Mouse (Mus musculus): ENCODE measurements at regions not wholly inside any gene's neighbourhood (a gene's known extent, or its start where the extent isn't known, plus 50 kb on each side); places are given as distances from the start of the nearest gene placed in this dataset.
A peak's percentile ranks its signal among the peaks of the same experiment; 100 is the strongest.
"Not testable (repeated sequence)": the region's sequence is repeated elsewhere in the genome, so short reads cannot be mapped to it uniquely, and the experiment has no call there.

- DNase-seq (ENCODE audit: extremely low spot score, low spot score), result no peak
Observed at GRCm38 (mm10) chr12:27978257-27978931, 573.8 kb downstream of the Dcdc2c start.

- no peak for DNase-seq (ENCODE audit: extremely low spot score, low spot score)
Observed at GRCm38 (mm10) chr12:27977548-27978256, 574.5 kb downstream of the Dcdc2c start.

GRCm38 (mm10) chr12:27962908-27963307 lies 589.3 kb downstream of the Dcdc2c start:
- no peak for DNase-seq (ENCODE audit: extremely low spot score, low spot score)

- DNase-seq (ENCODE audit: extremely low spot score, low spot score), result no peak
Observed at GRCm38 (mm10) chr12:27960064-27960463, 592.1 kb downstream of the Dcdc2c start.

GRCm38 (mm10) chr12:27947646-27948045 lies 604.6 kb downstream of the Dcdc2c start:
- no peak for DNase-seq (ENCODE audit: extremely low spot score, low spot score)

GRCm38 (mm10) chr12:27946866-27947459 lies 604.6 kb upstream of the Sox11 start:
- peak; percentile 50 for DNase-seq (ENCODE audit: extremely low spot score, low spot score)

DNA sequence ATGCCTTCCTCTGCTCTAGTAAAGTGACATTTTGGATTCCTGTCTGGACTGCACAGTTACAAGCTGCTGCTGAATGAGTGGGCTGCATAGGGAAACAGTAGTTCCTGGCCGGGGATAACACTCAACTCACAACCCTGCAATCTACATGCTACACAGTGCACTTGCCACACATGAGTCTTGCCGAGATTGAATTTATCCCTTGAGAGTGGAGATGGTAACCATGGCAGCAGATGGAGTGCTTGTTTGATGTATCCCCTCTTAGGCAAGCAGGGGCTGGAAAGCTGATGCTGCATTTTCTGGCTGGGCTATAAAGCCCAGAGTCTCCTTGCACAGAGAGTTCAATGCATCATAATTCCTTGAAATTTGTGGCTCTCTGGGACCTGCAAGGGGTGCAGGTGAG lies 603.0 kb upstream of the Sox11 start:
- no peak for DNase-seq (ENCODE audit: extremely low spot score, low spot score)

DNA sequence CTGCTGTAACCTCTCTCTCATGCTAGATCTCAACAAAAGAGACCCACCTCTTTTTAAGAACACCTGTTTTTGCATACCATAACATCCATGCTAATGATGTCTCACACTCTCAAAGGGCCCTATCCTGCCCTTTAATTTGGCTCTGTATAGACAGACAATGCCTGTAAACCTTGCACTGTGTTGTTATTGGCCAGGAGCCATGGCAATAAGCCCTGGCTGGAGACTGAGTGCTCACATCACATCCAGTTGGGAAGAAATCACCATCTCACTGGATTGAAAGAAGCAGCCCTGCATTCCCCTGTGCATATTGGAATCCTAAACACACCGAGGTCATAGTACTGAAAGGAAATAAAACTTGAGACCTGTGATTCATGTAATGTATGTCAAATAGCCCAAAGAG lies 598.7 kb upstream of the Sox11 start:
- no peak for DNase-seq (ENCODE audit: extremely low spot score, low spot score)

- DNase-seq (ENCODE audit: extremely low spot score, low spot score), result peak; percentile 54
Observed at GRCm38 (mm10) chr12:27932382-27933140, 590.2 kb upstream of the Sox11 start.

DNA sequence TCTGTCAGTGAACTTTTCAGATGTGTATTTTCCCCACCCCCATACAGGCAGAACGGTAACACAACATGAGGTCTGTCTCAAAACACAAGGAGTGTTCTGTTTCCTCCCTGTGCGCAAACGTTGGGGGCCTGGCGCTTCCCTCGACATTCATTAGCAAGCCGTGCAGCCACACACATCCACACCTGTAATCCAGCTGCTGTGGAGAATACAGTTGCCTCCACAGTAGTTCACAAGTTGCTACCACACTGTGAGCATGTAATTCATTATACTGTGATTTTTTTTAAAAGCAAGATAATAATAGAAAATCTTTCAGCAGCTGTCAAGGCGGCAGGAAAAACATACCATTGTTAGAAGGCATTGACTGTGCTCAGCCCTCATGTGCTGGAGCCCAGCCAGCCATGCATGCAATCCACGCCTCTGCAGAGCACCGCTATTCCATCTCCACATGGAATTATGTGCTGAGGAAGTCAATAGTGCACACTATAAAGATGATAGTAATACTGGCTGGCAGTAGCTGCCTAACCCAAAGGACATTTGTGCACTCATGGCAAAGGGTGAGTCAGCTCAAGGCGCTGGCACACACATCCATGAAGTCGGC lies 586.1 kb upstream of the Sox11 start:
- DNase-seq (ENCODE audit: extremely low spot score, low spot score), result no peak

- no peak for DNase-seq (ENCODE audit: extremely low spot score, low spot score)
Observed at GRCm38 (mm10) chr12:27926730-27927129, 584.4 kb upstream of the Sox11 start.

DNA sequence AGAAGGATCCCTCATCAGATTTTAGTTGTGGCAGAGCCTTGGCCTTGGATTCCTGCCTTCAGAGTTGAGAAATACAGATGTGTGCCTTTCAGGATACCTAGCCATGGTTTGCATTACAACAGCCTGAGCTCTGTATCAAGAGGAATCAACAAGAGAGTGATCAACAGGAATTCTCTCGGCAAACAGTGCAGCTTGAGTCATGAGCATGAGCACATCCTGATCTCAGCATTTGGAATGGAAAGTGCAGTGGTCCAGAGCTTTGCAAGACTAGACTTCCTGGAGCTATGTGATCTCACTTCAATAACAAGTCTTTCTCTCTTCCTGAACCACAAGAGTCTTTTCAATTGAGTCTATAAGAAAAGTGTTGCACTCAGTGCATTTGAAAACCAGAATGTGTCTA lies 578.2 kb upstream of the Sox11 start:
- DNase-seq (ENCODE audit: extremely low spot score, low spot score), result no peak

DNA sequence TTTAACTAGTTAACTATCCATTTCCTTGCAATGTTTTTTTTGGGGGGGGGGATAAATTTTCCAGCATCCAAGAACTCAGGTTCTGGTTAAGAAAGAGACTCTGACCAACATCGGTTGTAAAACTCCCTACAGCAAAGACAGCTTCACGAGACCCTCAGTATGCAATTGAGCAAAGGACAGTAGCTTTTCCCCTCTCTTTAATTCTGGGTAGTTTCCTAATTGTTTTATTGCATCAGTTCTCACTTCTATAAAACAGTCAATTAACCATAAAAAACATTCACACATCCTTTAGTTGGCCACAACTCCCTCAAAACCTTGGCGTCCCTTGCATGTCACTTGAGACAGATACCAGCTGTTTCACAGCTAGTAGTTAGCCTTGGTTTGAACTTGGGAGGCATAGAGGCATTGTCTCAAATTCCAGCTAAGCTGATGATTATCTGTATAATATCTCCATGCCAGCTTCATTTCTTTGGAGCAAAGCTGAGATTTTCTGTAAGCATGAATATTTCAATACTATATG lies 574.1 kb upstream of the Sox11 start:
- DNase-seq (ENCODE audit: extremely low spot score, low spot score), result no peak

GRCm38 (mm10) chr12:27909417-27910100 lies 567.2 kb upstream of the Sox11 start:
- DNase-seq (ENCODE audit: extremely low spot score, low spot score), result no peak

DNA sequence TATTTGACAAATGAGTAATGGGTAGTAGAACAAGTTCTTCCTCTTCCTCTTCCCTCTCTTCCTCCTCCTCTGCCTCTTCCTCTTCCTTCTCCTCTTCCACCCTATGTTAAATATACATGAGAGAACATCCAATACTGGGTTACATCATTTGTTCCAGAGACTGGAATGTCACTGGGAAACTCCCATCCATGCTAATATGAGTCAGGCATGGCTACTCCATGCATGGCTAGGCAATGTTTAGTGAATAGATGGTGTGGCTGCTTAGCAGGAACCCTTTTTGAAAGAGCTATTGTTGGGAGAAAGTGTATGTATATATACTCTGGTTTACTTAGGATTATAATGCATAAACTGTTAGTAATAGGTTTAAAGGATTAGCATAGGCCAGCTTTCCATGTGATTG lies 554.3 kb upstream of the Sox11 start:
- not testable (repeated sequence) for DNase-seq (ENCODE audit: extremely low spot score, low spot score)

DNA sequence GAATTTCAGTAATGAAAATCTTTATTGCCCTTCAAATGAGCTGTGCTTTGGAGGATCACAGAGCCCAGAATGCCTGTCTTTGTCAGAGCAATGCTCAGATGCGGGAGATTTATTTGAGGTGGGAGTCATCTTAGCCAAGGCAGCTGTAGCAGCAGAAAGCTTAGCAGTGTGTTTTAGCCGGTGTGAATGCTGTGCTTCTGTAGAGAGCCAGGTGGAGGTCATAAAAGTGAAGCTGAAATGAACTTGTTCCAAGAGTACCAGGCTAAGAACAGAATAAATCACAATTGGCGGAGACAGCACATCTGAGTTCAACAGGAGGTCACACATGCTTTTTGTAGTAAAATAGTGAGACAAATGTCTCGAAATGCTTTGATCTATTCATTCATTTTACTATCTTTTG lies 539.3 kb upstream of the Sox11 start:
- DNase-seq (ENCODE audit: extremely low spot score, low spot score), result peak; percentile 23

DNA sequence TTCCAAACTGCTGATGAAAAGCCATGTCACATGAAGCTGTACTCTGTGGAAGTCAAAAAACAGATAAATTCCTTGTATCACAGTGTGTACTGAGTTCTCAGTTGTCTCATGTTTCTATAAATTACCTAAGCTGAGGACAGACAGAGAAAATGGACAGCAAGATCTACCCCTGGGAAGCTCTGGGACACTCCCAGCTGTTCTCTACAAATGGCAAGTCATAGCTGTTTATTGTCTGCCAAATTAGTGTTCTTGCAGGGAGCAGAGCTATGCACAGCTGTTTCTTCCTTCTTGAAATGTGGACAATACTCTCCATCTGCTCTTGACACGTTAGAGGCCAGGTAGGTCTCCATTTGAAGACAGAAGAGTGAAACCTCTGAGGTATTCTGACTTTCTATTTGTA lies 524.0 kb upstream of the Sox11 start:
- DNase-seq (ENCODE audit: extremely low spot score, low spot score), result no peak

GRCm38 (mm10) chr12:27849537-27849936 lies 507.2 kb upstream of the Sox11 start:
- DNase-seq (ENCODE audit: extremely low spot score, low spot score), result no peak

DNA sequence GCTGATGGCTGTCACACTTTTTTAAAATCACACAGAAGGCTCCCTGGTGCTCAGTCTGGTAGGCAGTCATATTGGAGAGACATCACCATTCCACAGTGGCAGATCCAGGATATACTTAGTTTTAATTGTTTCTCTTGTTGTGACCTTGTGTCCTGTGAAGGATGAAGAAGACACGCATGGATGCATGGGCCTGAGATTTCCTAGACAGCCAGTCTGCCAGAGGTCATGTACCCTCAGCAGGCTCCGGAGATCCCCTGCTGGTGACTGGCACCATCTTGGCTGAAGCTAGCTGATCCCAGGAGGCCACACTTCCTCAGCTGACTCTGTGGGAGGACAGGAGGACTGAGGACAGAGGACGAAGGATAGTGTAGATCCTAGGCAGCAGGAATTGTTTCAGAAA lies 506.7 kb upstream of the Sox11 start:
- no peak for DNase-seq (ENCODE audit: extremely low spot score, low spot score)

DNA sequence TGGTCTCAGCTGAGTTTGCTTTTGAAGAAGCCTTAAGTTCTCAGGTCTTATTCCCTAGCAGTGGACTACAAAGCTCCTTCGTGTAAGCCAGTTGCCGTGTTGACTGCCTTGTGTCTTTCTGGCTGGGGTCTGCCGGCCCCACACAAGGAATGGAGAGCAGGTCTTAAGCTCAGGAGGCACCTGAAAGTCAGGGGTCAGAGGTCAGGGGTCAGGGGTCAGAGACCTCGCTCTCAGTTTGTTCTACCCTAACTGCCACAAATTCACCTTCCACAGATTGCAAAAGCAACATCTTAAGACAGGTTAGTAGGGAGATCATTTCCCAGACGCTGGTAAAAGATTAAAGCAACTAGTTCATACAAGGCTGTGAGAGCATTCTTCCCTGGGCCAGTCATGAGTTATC lies 505.8 kb upstream of the Sox11 start:
- DNase-seq (ENCODE audit: extremely low spot score, low spot score), result no peak

DNA sequence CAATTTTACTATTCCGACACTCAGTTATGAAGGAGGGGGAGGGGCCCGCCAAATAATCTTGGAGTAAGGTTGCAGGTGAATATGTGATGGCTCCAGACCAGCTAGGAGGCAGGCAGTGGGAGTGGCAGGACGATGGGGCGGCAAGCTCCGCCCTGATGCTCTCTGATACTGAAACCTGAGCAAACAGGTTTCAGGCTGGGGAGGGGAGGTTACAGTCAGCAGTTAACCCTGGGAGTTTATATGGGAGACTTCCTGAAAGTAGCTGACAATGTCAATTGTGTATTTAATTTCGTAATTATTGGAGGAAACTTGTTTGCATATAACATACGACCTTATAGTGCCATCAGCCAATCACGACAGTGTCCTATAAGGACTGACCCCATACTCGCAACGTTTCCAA lies 505.0 kb upstream of the Sox11 start:
- DNase-seq (ENCODE audit: extremely low spot score, low spot score), result no peak

Data from neural tube, embryonic 10.5 days (tissue).